Mouse (Mus musculus) heart, embryonic 12.5 days (tissue): ENCODE results near the gene Deup1. TPM values are rescaled to one million over a fixed set of nuclear protein-coding genes. Genes with fewer than 3 reads are reported as not detected.

Source experiments
- ATAC-seq: fragments of 200-750 bp; cut with Nextera tagmentation; 2 replicates; pipeline ENCODE4 v1.8.0; 2017; ENCODE audit warnings: moderate TSS enrichment, moderate library complexity; ENCODE audit not compliant: insufficient number of reproducible peaks, low FRiP score
- H3K27ac ChIP-seq: fragments of 300-500 bp; sonication (generic); 2 replicates; pipeline ENCODE4 v1.5.1; 2016; ENCODE audit warnings: mild to moderate bottlenecking, moderate library complexity; ENCODE audit not compliant: poor library complexity, severe bottlenecking
- H3K27me3 ChIP-seq: fragments of 300-500 bp; sonication (generic); replicated peaks from 2 replicates; pipeline ENCODE4 v1.6.1; 2016; ENCODE audit warnings: mild to moderate bottlenecking, moderate library complexity
- H3K36me3 ChIP-seq: fragments of 300-500 bp; sonication (generic); 2 replicates; pipeline ENCODE4 v1.6.1; 2016; ENCODE audit warnings: mild to moderate bottlenecking, moderate library complexity
- H3K4me1 ChIP-seq: fragments of 300-500 bp; sonication (generic); replicated peaks from 2 replicates; pipeline ENCODE4 v1.6.1; 2016; ENCODE audit warnings: mild to moderate bottlenecking
- H3K4me2 ChIP-seq: fragments of 300-500 bp; sonication (generic); 2 replicates; pipeline ENCODE4 v1.6.1; 2016; ENCODE audit warnings: mild to moderate bottlenecking, moderate library complexity
- H3K4me3 ChIP-seq: fragments of 300-500 bp; sonication (generic); 2 replicates; pipeline ENCODE4 v1.5.1; 2016; ENCODE audit warnings: mild to moderate bottlenecking
- H3K9ac ChIP-seq: fragments of 300-500 bp; sonication (generic); 2 replicates; pipeline ENCODE4 v1.6.1; 2016; ENCODE audit warnings: mild to moderate bottlenecking, moderate library complexity
- H3K9me3 ChIP-seq: fragments of 300-500 bp; sonication (generic); replicated peaks from 2 replicates; pipeline ENCODE4 v1.6.1; 2016; ENCODE audit warnings: mild to moderate bottlenecking, moderate library complexity
- WGBS: fragments of 180-500 bp; shearing (Covaris S2); methylation state at CpG from one replicate; pipeline ENCODE4 v1.1.7; 2016; 5-methylcytosine and 5-hydroxymethylcytosine counted together
- polyA plus RNA-seq: library from polyadenylated mRNA; unstranded; fragments of >200 nt; fragmentation: Nextera tagmentation; extraction: Ambion mirVana; gene quantifications from 2 replicates; pipeline ENCODE4 v1.2.1, GENCODE M21; 2016

The Deup1 gene
- polyA plus RNA-seq, 1 experiment from 2014 or later = 0.09 TPM

DNA sequence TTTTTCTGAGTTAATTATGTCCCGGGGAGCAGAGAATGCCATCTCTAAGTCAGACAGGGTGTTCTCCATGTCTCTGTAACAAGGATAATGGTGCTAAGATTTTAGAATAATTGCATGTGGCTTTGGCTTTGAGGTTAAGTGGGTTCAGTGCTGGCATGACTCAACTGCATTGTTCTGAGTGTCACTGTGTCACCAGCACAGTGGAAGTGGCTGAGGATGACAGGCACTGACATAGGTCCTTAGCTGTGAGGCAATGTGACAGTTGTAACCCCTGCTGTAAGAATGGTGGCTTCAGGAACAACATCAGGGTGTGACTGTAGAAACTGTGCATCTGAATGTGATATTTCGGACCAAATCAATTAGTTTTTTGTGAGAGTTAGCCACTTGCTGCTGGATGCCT, 111.7 kb downstream of the Deup1 start:
- Histone ChIP-seq H3K27me3 (no peaks in the 10 kb centered on the region), H3K4me2 (no peak overlapping the region), H3K4me1 (peaks cover 63% of the 10 kb centered on the region), H3K36me3 (no peaks in the 10 kb centered on the region), H3K9me3 (no peaks in the 10 kb centered on the region), H3K9ac (no peak overlapping the region), H3K27ac (no peak overlapping the region), H3K4me3 (no peak overlapping the region)
- 68% methylated on average over 2 of the region's 2 CpGs for WGBS
- ATAC-seq = no peak

DNA sequence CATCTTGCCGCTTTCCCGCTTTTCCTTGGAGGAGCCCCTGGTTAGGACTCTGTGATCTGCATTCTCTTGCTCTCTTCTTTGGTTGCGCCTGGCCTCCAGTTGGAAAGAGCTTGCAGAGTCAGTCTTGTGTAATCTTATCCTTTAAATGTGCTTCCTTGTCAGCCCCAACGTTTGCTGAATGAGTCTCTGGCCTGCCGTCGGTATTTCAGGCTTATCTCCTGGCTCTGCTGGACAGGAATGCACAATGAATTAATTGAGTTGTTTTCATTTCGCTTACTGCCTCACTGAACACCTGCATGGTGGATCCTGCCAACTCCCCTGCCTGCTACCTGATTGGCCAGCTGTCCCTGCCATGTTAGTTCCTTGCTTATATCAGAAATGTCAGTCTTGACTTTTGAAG, 114.8 kb downstream of the Deup1 start:
- Histone ChIP-seq H3K27me3 (no peaks in the 10 kb centered on the region), H3K9me3 (no peaks in the 10 kb centered on the region), H3K9ac (no peak overlapping the region), H3K4me3 (no peak overlapping the region), H3K36me3 (no peaks in the 10 kb centered on the region), H3K4me2 (peak overlapping the region; percentile 35), H3K27ac (peak overlapping the region; percentile 40), H3K4me1 (peaks cover 67% of the 10 kb centered on the region)
- 21% methylated on average over 7 of the region's 7 CpGs for WGBS
- ATAC-seq = no peak

GRCm38 (mm10) chr9:15510557-15511310, 117.0 kb downstream of the Deup1 start:
- ATAC-seq = no peak

More at GRCm38 (mm10) chr9:15510557-15511310, 117.0 kb downstream of the Deup1 start:
- H3K36me3 ChIP-seq = no peaks in the 10 kb centered on the region
- H3K4me2 ChIP-seq = no peak overlapping the region
- no peaks in the 10 kb centered on the region for H3K9me3 ChIP-seq
- H3K4me3 ChIP-seq = no peak overlapping the region
- H3K27me3 ChIP-seq = no peaks in the 10 kb centered on the region
- no peak overlapping the region for H3K9ac ChIP-seq
- 65% methylated on average over 3 of the region's 3 CpGs for WGBS
- no peak overlapping the region for H3K27ac ChIP-seq
- H3K4me1 ChIP-seq = peaks cover 71% of the 10 kb centered on the region

Other genes with a start within 250 kb of the Deup1 start
- gene Smco4, start 134.5 kb downstream of the Deup1 start, polyA plus RNA-seq = 0.91 and 1.9 TPM in 2 replicates
- gene Slc36a4, start 81.8 kb upstream of the Deup1 start, polyA plus RNA-seq = 11.8 and 11.9 TPM in 2 replicates
- gene Mtnr1b, start 246.6 kb upstream of the Deup1 start, polyA plus RNA-seq = not detected in 2 replicates